Mouse (Mus musculus): ENCODE data around the gene Gadd45b. TPM values are rescaled to one million over a fixed set of nuclear protein-coding genes. Genes with fewer than 3 reads are reported as not detected.

Gene Gadd45b
- polyA plus RNA-seq, 1 experiment: 29.7 TPM

GRCm38 (mm10) chr10:80911354-80911753, 18.5 kb upstream of the Gadd45b start:
- TF ChIP-seq CTCF (IDR thresholded peaks at IDR 0.05; ENCODE audit: extremely low read depth, insufficient read length, insufficient replicate concordance, low read depth, low read length): no peak
- no peak for TF ChIP-seq POLR2A (IDR thresholded peaks at IDR 0.05; ENCODE audit: low read depth, low read length)
- WGBS: 93% methylated on average over 4 of the region's 4 CpGs
- H3K36me3 ChIP-seq (ENCODE audit: control insufficient read depth, insufficient read depth, low read length): peaks cover 27% of the 10 kb centered on the region

GRCm38 (mm10) chr10:80911891-80912290, 18.0 kb upstream of the Gadd45b start:
- no peak for TF ChIP-seq CTCF (IDR thresholded peaks at IDR 0.05; ENCODE audit: extremely low read depth, insufficient read length, insufficient replicate concordance, low read depth, low read length)
- peaks cover 26% of the 10 kb centered on the region for H3K36me3 ChIP-seq (ENCODE audit: control insufficient read depth, insufficient read depth, low read length)

More at GRCm38 (mm10) chr10:80911354-80911753, 18.5 kb upstream of the Gadd45b start:
- Histone ChIP-seq H3K27me3 (ENCODE audit: control insufficient read depth, insufficient read depth, low read length) (no peaks in the 10 kb centered on the region), H3K4me1 (ENCODE audit: control insufficient read depth, insufficient read depth, insufficient read length, low read length) (peaks cover 23% of the 10 kb centered on the region), H3K27ac (ENCODE audit: insufficient read depth, low read depth, low read length) (no peak overlapping the region), H3K4me3 (ENCODE audit: low read depth, low read length) (no peak overlapping the region)

GRCm38 (mm10) chr10:80913364-80914011, 16.4 kb upstream of the Gadd45b start:
- H3K27ac ChIP-seq (ENCODE audit: insufficient read depth, low read depth, low read length): peak overlapping the region; percentile 91
- 58% methylated on average over 7 of the region's 8 CpGs for WGBS
- TF ChIP-seq POLR2A (IDR thresholded peaks at IDR 0.05; ENCODE audit: low read depth, low read length): no peak; the same call in 1 of the 2 replicates
- no peak for TF ChIP-seq CTCF (IDR thresholded peaks at IDR 0.05; ENCODE audit: extremely low read depth, insufficient read length, insufficient replicate concordance, low read depth, low read length)
- H3K4me3 ChIP-seq (ENCODE audit: low read depth, low read length): no peak overlapping the region
- peaks cover 33% of the 10 kb centered on the region for H3K4me1 ChIP-seq (ENCODE audit: control insufficient read depth, insufficient read depth, insufficient read length, low read length)
- H3K27me3 ChIP-seq (ENCODE audit: control insufficient read depth, insufficient read depth, low read length): no peaks in the 10 kb centered on the region
- H3K36me3 ChIP-seq (ENCODE audit: control insufficient read depth, insufficient read depth, low read length): peaks cover 18% of the 10 kb centered on the region

More at GRCm38 (mm10) chr10:80911891-80912290, 18.0 kb upstream of the Gadd45b start:
- Histone ChIP-seq H3K4me3 (ENCODE audit: low read depth, low read length) (no peak overlapping the region), H3K27me3 (ENCODE audit: control insufficient read depth, insufficient read depth, low read length) (no peaks in the 10 kb centered on the region), H3K27ac (ENCODE audit: insufficient read depth, low read depth, low read length) (peak overlapping the region; percentile 5; the same call in 1 of the 2 replicates), H3K4me1 (ENCODE audit: control insufficient read depth, insufficient read depth, insufficient read length, low read length) (peaks cover 28% of the 10 kb centered on the region)

GRCm38 (mm10) chr10:80914253-80914656, 15.6 kb upstream of the Gadd45b start:
- Histone ChIP-seq H3K36me3 (ENCODE audit: control insufficient read depth, insufficient read depth, low read length) (peaks cover 12% of the 10 kb centered on the region), H3K4me1 (ENCODE audit: control insufficient read depth, insufficient read depth, insufficient read length, low read length) (peaks cover 33% of the 10 kb centered on the region), H3K4me3 (ENCODE audit: low read depth, low read length) (no peak overlapping the region), H3K27me3 (ENCODE audit: control insufficient read depth, insufficient read depth, low read length) (no peaks in the 10 kb centered on the region), H3K27ac (ENCODE audit: insufficient read depth, low read depth, low read length) (peak overlapping the region; percentile 91)
- WGBS: 24% methylated on average over 5 of the region's 5 CpGs
- TF ChIP-seq CTCF (IDR thresholded peaks at IDR 0.05; ENCODE audit: extremely low read depth, insufficient read length, insufficient replicate concordance, low read depth, low read length): no peak
- TF ChIP-seq POLR2A (IDR thresholded peaks at IDR 0.05; ENCODE audit: low read depth, low read length): no peak

GRCm38 (mm10) chr10:80915260-80915659, 14.6 kb upstream of the Gadd45b start:
- no peak overlapping the region for H3K4me3 ChIP-seq (ENCODE audit: low read depth, low read length)
- WGBS: 33% methylated on average over 2 of the region's 2 CpGs
- H3K4me1 ChIP-seq (ENCODE audit: control insufficient read depth, insufficient read depth, insufficient read length, low read length): peaks cover 33% of the 10 kb centered on the region

GRCm38 (mm10) chr10:80915736-80916135, 14.1 kb upstream of the Gadd45b start:
- 57% methylated on average over 4 of the region's 4 CpGs for WGBS
- TF ChIP-seq POLR2A (IDR thresholded peaks at IDR 0.05; ENCODE audit: low read depth, low read length): no peak
- no peak for TF ChIP-seq CTCF (IDR thresholded peaks at IDR 0.05; ENCODE audit: extremely low read depth, insufficient read length, insufficient replicate concordance, low read depth, low read length)
- Histone ChIP-seq H3K4me3 (ENCODE audit: low read depth, low read length) (no peak overlapping the region), H3K36me3 (ENCODE audit: control insufficient read depth, insufficient read depth, low read length) (0 out of 2 replicates have a peak, but pooled peaks cover 4% of the 10 kb centered on the region), H3K27ac (ENCODE audit: insufficient read depth, low read depth, low read length) (no peak overlapping the region), H3K4me1 (ENCODE audit: control insufficient read depth, insufficient read depth, insufficient read length, low read length) (peaks cover 33% of the 10 kb centered on the region), H3K27me3 (ENCODE audit: control insufficient read depth, insufficient read depth, low read length) (no peaks in the 10 kb centered on the region)

More at GRCm38 (mm10) chr10:80915260-80915659, 14.6 kb upstream of the Gadd45b start:
- 0 out of 2 replicates have a peak, but pooled peaks cover 4% of the 10 kb centered on the region for H3K36me3 ChIP-seq (ENCODE audit: control insufficient read depth, insufficient read depth, low read length)
- H3K27me3 ChIP-seq (ENCODE audit: control insufficient read depth, insufficient read depth, low read length): no peaks in the 10 kb centered on the region
- peak overlapping the region; percentile 91 for H3K27ac ChIP-seq (ENCODE audit: insufficient read depth, low read depth, low read length)
- TF ChIP-seq CTCF (IDR thresholded peaks at IDR 0.05; ENCODE audit: extremely low read depth, insufficient read length, insufficient replicate concordance, low read depth, low read length): no peak
- TF ChIP-seq POLR2A (IDR thresholded peaks at IDR 0.05; ENCODE audit: low read depth, low read length): no peak

- no peak for TF ChIP-seq POLR2A (IDR thresholded peaks at IDR 0.05; ENCODE audit: low read depth, low read length)
- TF ChIP-seq CTCF (IDR thresholded peaks at IDR 0.05; ENCODE audit: extremely low read depth, insufficient read length, insufficient replicate concordance, low read depth, low read length): no peak
- Histone ChIP-seq H3K36me3 (ENCODE audit: control insufficient read depth, insufficient read depth, low read length) (0 out of 2 replicates have a peak, but pooled peaks cover 2% of the 10 kb centered on the region), H3K4me3 (ENCODE audit: low read depth, low read length) (peak overlapping the region; percentile 95), H3K4me1 (ENCODE audit: control insufficient read depth, insufficient read depth, insufficient read length, low read length) (peaks cover 30% of the 10 kb centered on the region), H3K27me3 (ENCODE audit: control insufficient read depth, insufficient read depth, low read length) (no peaks in the 10 kb centered on the region), H3K27ac (ENCODE audit: insufficient read depth, low read depth, low read length) (peak overlapping the region; percentile 75)
- WGBS: under 1% methylated on average over 15 of the region's 15 CpGs
These were observed 12.5 kb upstream of the Gadd45b start for GRCm38 (mm10) chr10:80917336-80917778.

Data from small intestine, adult 2 months (tissue).